Mouse (Mus musculus): ENCODE data around the gene Slc38a6. TPM values are rescaled to one million over a fixed set of nuclear protein-coding genes. Genes with fewer than 3 reads are reported as not detected.

The Slc38a6 gene
- polyA plus RNA-seq, 1 experiment from 2014 or later: 20.7 TPM

DNA sequence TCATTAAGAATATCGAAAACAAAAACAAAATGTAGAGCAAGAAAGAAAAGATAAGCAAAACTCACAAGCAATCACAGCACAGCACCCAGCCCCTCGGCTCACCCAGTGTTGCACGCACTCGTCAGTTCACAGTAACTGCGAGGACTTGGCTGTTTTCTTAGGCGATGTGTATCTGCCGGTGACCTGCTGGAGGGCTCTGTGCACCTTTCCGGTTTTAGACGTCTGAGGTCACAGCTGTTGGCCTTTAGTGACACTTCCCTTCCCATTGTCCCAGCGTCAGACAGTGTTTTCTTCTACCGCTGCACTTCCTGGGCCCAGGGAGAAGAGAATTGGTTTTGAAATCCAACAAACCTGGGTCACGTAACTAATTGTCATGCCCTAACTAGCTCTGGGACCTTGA lies 58.6 kb downstream of the Slc38a6 start:
- WGBS: 87% methylated on average over 12 of the region's 12 CpGs
- H3K4me3 ChIP-seq (ENCODE audit: low read depth, low read length): no peak overlapping the region
- H3K4me2 ChIP-seq (ENCODE audit: low read depth, low read length): no peak overlapping the region
- ATAC-seq (ENCODE audit: low read depth): no peak
- H3K36me3 ChIP-seq (ENCODE audit: control insufficient read depth, insufficient read depth, low read length): no peaks in the 10 kb centered on the region
- H3K9ac ChIP-seq (replicated peaks; ENCODE audit: low read depth, low read length): no peak overlapping the region
- no peaks in the 10 kb centered on the region for H3K9me3 ChIP-seq (ENCODE audit: control insufficient read depth, low read length)
- H3K4me1 ChIP-seq (ENCODE audit: control insufficient read depth, insufficient read depth, low read length): 0 out of 2 replicates have a peak, but pooled peaks cover 3% of the 10 kb centered on the region
- no peak overlapping the region for H3K27ac ChIP-seq (ENCODE audit: low read depth, low read length)
- no peaks in the 10 kb centered on the region for H3K27me3 ChIP-seq (ENCODE audit: control insufficient read depth, insufficient read depth, low read length)

DNA sequence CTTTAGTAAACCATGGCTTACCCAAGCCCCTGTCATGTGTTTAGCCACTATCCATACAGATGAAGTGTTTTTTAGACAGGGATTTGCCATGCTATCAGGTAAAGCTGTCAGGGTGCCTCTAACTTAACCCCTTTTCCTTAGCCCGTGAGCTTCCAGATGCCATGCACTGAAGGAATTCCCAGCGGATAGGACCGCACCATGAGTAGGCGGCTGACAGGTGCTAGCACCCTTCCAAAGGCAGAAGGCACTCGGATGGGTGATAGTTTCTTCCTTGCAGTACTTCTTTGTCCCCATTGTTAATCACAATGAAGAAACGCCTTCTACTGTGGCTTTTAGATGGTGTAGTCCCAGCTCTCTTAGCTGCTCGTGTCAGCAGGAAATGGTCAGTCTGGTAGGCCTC lies 60.6 kb downstream of the Slc38a6 start:
- no peaks in the 10 kb centered on the region for H3K9me3 ChIP-seq (ENCODE audit: control insufficient read depth, low read length)
- H3K4me1 ChIP-seq (ENCODE audit: control insufficient read depth, insufficient read depth, low read length): no peaks in the 10 kb centered on the region
- H3K36me3 ChIP-seq (ENCODE audit: control insufficient read depth, insufficient read depth, low read length): no peaks in the 10 kb centered on the region
- no peak overlapping the region for H3K4me2 ChIP-seq (ENCODE audit: low read depth, low read length)
- H3K27me3 ChIP-seq (ENCODE audit: control insufficient read depth, insufficient read depth, low read length): no peaks in the 10 kb centered on the region
- H3K9ac ChIP-seq (replicated peaks; ENCODE audit: low read depth, low read length): no peak overlapping the region
- ATAC-seq (ENCODE audit: low read depth): no peak
- H3K27ac ChIP-seq (ENCODE audit: low read depth, low read length): no peak overlapping the region
- H3K4me3 ChIP-seq (ENCODE audit: low read depth, low read length): no peak overlapping the region
- 83% methylated on average over 7 of the region's 7 CpGs for WGBS

DNA sequence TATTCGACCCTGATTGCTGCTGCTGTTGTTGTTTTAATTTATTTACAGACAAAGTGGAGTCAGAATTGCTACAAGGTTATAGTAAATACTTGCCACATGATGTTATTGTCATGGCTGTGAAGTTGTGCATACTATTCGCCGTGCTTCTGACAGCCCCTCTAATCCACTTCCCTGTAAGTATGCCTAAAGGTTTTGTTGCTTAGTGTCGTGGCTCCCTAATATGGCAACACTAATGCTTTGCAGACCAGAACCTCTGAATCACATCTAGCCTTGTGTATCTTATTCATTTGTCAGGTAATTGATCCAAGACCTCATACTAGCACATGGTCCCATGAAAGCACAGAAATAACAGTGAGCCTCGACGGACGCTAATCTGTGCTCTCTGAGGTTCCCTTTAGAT lies 63.9 kb downstream of the Slc38a6 start:
- 72% methylated on average over 7 of the region's 7 CpGs for WGBS
- H3K27ac ChIP-seq (ENCODE audit: low read depth, low read length): no peak overlapping the region
- H3K27me3 ChIP-seq (ENCODE audit: control insufficient read depth, insufficient read depth, low read length): no peaks in the 10 kb centered on the region
- no peak for ATAC-seq (ENCODE audit: low read depth)
- H3K36me3 ChIP-seq (ENCODE audit: control insufficient read depth, insufficient read depth, low read length): no peaks in the 10 kb centered on the region
- no peak overlapping the region for H3K4me3 ChIP-seq (ENCODE audit: low read depth, low read length)
- H3K9me3 ChIP-seq (ENCODE audit: control insufficient read depth, low read length): no peaks in the 10 kb centered on the region
- H3K4me1 ChIP-seq (ENCODE audit: control insufficient read depth, insufficient read depth, low read length): no peaks in the 10 kb centered on the region
- H3K4me2 ChIP-seq (ENCODE audit: low read depth, low read length): no peak overlapping the region
- no peak overlapping the region for H3K9ac ChIP-seq (replicated peaks; ENCODE audit: low read depth, low read length)

DNA sequence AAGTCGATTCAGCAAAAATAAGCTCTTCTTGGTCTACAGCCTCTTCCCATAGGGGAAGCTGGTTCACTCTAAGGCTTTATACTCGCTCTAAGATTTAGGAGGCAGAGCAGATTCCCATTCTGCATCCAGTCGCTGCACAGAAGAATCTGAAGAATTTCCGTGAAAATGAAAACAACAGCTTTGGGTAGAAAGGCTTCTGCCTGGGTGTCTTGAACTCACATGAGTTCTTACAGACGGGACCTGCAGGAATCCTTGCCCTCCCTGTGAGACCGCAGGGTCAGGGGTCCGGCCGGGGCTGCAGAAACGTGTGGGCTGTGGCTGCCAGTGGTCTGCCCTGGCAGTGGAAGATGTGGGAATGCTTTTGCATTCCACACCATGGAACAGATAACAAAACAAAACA lies 64.4 kb downstream of the Slc38a6 start:
- no peak overlapping the region for H3K4me2 ChIP-seq (ENCODE audit: low read depth, low read length)
- no peak overlapping the region for H3K4me3 ChIP-seq (ENCODE audit: low read depth, low read length)
- no peaks in the 10 kb centered on the region for H3K9me3 ChIP-seq (ENCODE audit: control insufficient read depth, low read length)
- no peak overlapping the region for H3K9ac ChIP-seq (replicated peaks; ENCODE audit: low read depth, low read length)
- no peak overlapping the region for H3K27ac ChIP-seq (ENCODE audit: low read depth, low read length)
- no peaks in the 10 kb centered on the region for H3K27me3 ChIP-seq (ENCODE audit: control insufficient read depth, insufficient read depth, low read length)
- WGBS: 22% methylated on average over 9 of the region's 9 CpGs
- no peaks in the 10 kb centered on the region for H3K4me1 ChIP-seq (ENCODE audit: control insufficient read depth, insufficient read depth, low read length)
- ATAC-seq (ENCODE audit: low read depth): no peak
- no peaks in the 10 kb centered on the region for H3K36me3 ChIP-seq (ENCODE audit: control insufficient read depth, insufficient read depth, low read length)

DNA sequence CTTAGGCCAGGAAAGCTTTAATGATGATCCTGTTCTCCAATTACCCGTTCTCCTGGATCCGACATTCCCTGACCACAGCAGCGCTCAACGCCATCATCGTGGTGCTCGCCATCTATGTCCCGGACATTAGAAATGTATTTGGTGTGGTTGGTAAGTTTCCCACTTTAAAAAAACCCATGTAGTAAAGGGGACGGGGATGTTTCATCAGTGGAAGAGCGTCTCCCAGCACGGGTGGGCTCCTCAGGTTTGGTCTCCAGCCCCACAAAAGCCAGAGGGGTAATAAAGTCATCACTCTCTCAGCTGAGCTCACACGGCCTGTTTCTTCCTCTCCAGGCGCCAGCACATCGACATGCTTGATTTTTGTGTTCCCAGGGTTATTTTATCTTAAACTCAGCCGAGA lies 65.2 kb downstream of the Slc38a6 start:
- no peak overlapping the region for H3K4me3 ChIP-seq (ENCODE audit: low read depth, low read length)
- no peak overlapping the region for H3K9ac ChIP-seq (replicated peaks; ENCODE audit: low read depth, low read length)
- no peaks in the 10 kb centered on the region for H3K4me1 ChIP-seq (ENCODE audit: control insufficient read depth, insufficient read depth, low read length)
- no peaks in the 10 kb centered on the region for H3K36me3 ChIP-seq (ENCODE audit: control insufficient read depth, insufficient read depth, low read length)
- H3K9me3 ChIP-seq (ENCODE audit: control insufficient read depth, low read length): no peaks in the 10 kb centered on the region
- H3K4me2 ChIP-seq (ENCODE audit: low read depth, low read length): no peak overlapping the region
- ATAC-seq (ENCODE audit: low read depth): no peak
- no peak overlapping the region for H3K27ac ChIP-seq (ENCODE audit: low read depth, low read length)
- H3K27me3 ChIP-seq (ENCODE audit: control insufficient read depth, insufficient read depth, low read length): no peaks in the 10 kb centered on the region
- 39% methylated on average over 14 of the region's 14 CpGs for WGBS

DNA sequence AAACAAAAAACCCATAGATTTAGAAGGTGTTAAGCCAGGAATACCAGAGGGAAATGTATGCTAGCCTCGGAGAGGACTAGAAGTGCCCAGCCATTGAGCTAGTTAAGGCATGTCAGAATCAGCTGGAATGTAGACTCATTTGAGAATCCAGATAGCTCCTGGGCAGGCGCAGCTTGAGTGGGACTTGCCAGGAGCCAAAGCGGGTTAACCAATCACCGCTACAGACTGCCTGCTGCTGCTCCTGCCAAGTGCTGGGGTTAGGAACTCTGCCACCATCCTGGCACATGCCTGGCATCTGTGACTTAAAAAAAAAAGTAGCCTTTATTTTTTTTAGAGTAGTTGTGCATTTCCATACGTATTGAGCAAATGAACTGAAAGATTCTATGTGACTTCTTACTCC lies 66.8 kb downstream of the Slc38a6 start:
- no peak overlapping the region for H3K4me3 ChIP-seq (ENCODE audit: low read depth, low read length)
- WGBS: 68% methylated on average over 5 of the region's 5 CpGs
- no peak; the same call in 1 of the 2 replicates for ATAC-seq (ENCODE audit: low read depth)

DNA sequence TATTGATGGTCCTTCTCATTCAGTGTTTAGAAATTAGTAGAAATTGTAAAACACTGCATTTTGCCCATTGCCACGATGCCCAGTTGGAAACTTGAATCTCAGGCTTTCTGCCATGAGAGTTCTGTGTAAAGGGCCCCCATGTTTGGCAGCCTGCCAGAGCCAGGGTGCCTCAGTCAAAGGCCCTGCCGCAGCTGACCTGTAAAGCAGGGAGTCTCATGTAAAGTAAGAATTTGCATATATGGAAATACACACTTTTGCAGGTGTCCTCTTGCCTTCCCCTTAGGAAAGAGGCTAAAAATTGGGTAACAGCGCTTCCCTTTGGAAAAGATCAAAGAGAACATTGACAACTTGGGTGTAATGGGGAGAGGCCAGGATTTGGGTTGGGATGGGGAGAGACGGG lies 67.9 kb downstream of the Slc38a6 start:
- H3K27me3 ChIP-seq (ENCODE audit: control insufficient read depth, insufficient read depth, low read length): no peaks in the 10 kb centered on the region
- WGBS: 40% methylated on average over 4 of the region's 4 CpGs

More for the DNA sequence above, 66.8 kb downstream of the Slc38a6 start:
- H3K27ac ChIP-seq (ENCODE audit: low read depth, low read length): no peak overlapping the region
- H3K27me3 ChIP-seq (ENCODE audit: control insufficient read depth, insufficient read depth, low read length): no peaks in the 10 kb centered on the region
- no peaks in the 10 kb centered on the region for H3K9me3 ChIP-seq (ENCODE audit: control insufficient read depth, low read length)
- H3K36me3 ChIP-seq (ENCODE audit: control insufficient read depth, insufficient read depth, low read length): no peaks in the 10 kb centered on the region
- no peak overlapping the region for H3K9ac ChIP-seq (replicated peaks; ENCODE audit: low read depth, low read length)
- H3K4me1 ChIP-seq (ENCODE audit: control insufficient read depth, insufficient read depth, low read length): no peaks in the 10 kb centered on the region
- no peak overlapping the region for H3K4me2 ChIP-seq (ENCODE audit: low read depth, low read length)

DNA sequence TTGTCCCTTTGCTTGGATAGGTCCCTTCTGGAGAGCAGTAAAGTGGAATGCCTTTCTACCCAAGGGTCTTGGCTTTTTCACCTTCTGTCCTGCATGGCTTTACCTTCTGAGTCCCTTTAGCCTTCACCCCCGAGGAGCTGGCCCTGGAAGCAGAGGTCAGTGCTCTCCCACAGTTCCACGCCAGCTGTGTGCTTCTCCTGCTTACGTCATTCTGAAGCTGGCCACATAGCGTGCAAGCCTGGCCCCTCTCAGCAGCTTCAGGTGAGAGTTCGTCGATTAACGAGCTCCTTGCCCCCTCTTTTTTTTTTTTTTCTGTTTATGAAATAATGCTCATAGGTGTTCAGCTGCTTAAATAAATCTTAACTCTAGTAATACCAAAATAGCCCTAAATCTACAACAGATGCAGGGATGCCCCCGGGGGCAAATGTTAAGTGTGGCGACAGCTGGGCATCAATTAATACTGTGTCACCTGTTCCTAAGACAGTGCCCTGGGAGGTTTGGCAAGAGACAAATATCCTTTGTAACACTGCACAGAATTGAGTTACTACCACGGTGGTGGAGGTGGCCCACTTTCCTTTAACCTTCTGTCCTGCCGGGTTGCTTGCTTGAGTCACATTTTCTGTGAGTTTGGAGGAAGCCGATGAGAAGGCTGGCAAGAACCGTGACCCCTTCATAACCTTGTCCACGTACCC lies 68.7 kb downstream of the Slc38a6 start:
- Histone ChIP-seq H3K36me3 (ENCODE audit: control insufficient read depth, insufficient read depth, low read length) (no peaks in the 10 kb centered on the region), H3K4me1 (ENCODE audit: control insufficient read depth, insufficient read depth, low read length) (no peaks in the 10 kb centered on the region), H3K27me3 (ENCODE audit: control insufficient read depth, insufficient read depth, low read length) (no peaks in the 10 kb centered on the region), H3K9me3 (ENCODE audit: control insufficient read depth, low read length) (no peaks in the 10 kb centered on the region), H3K9ac (replicated peaks; ENCODE audit: low read depth, low read length) (no peak overlapping the region), H3K4me2 (ENCODE audit: low read depth, low read length) (no peak overlapping the region), H3K4me3 (ENCODE audit: low read depth, low read length) (no peak overlapping the region), H3K27ac (ENCODE audit: low read depth, low read length) (no peak overlapping the region)
- no peak for ATAC-seq (ENCODE audit: low read depth)
- WGBS: 43% methylated on average over 14 of the region's 14 CpGs

More for the DNA sequence above, 67.9 kb downstream of the Slc38a6 start:
- Histone ChIP-seq H3K9me3 (ENCODE audit: control insufficient read depth, low read length) (no peaks in the 10 kb centered on the region), H3K9ac (replicated peaks; ENCODE audit: low read depth, low read length) (no peak overlapping the region), H3K36me3 (ENCODE audit: control insufficient read depth, insufficient read depth, low read length) (no peaks in the 10 kb centered on the region), H3K4me2 (ENCODE audit: low read depth, low read length) (no peak overlapping the region), H3K4me3 (ENCODE audit: low read depth, low read length) (no peak overlapping the region), H3K27ac (ENCODE audit: low read depth, low read length) (no peak overlapping the region), H3K4me1 (ENCODE audit: control insufficient read depth, insufficient read depth, low read length) (no peaks in the 10 kb centered on the region)
- no peak for ATAC-seq (ENCODE audit: low read depth)

DNA sequence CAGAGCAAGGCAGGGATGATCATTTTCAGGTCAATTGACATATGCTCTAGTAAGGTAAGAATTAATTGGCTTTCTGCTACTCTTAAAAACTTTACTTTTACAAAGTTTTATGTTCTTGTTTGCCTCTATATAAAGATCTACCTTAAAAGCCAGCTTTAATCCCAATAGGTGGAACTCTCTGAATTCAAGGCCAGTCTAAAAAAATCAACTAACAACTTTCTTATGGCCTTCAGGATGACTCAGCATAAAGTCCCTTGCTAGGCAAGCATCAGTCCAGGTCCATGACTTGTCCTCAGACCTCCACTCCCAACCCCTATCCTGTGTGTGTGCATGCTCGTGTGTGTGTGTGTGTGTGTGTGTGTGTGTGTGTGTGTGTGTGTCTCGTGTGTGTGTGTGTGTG lies 70.1 kb downstream of the Slc38a6 start:
- no peaks in the 10 kb centered on the region for H3K9me3 ChIP-seq (ENCODE audit: control insufficient read depth, low read length)
- no peaks in the 10 kb centered on the region for H3K36me3 ChIP-seq (ENCODE audit: control insufficient read depth, insufficient read depth, low read length)
- no peaks in the 10 kb centered on the region for H3K27me3 ChIP-seq (ENCODE audit: control insufficient read depth, insufficient read depth, low read length)
- no peak overlapping the region for H3K4me2 ChIP-seq (ENCODE audit: low read depth, low read length)
- no peaks in the 10 kb centered on the region for H3K4me1 ChIP-seq (ENCODE audit: control insufficient read depth, insufficient read depth, low read length)
- no peak for ATAC-seq (ENCODE audit: low read depth)
- H3K4me3 ChIP-seq (ENCODE audit: low read depth, low read length): no peak overlapping the region
- WGBS: 87% methylated on average over 2 of the region's 2 CpGs
- no peak overlapping the region for H3K27ac ChIP-seq (ENCODE audit: low read depth, low read length)
- no peak overlapping the region for H3K9ac ChIP-seq (replicated peaks; ENCODE audit: low read depth, low read length)
